10 mouse cellular contexts compared by ENCODE assay signal in genomic region chr17:93141125-93141524, GRCm38 (mm10). TPM values are rescaled to one million over a fixed set of nuclear protein-coding genes. Genes with fewer than 3 reads are reported as not detected.
DNase-seq lines count a peak whose midpoint lies in the region; ATAC-seq and TF ChIP-seq lines count a peak whose summit lies in the region.
"Had no signal": no experiment of that assay in that cellular context is flagged by ENCODE, and none has a peak within 500 bp of the region (broad histone marks: within the 10 kb centered on the region; RNA-seq: fewer than 3 reads in every experiment).

No protein-coding gene starts in this region.

- 20% methylated on average over 3 of the region's 3 CpGs for WGBS in heart, adult 2 months
- WGBS in embryonic facial prominence, embryonic 11.5 days = 29% methylated on average over 3 of the region's 3 CpGs
- 18% methylated on average over 3 of the region's 3 CpGs for WGBS in midbrain, embryonic 14.5 days
- 27% methylated on average over 3 of the region's 3 CpGs for WGBS in liver, embryonic 11.5 days

- H3K4me2 ChIP-seq in embryonic facial prominence, embryonic 11.5 days (ENCODE audit: low read depth, low read length) = no peak overlapping the region
- no peak overlapping the region for H3K4me2 ChIP-seq in midbrain, embryonic 14.5 days (ENCODE audit: low read length)
- H3K4me2 ChIP-seq in liver, embryonic 11.5 days = no peak overlapping the region
- H3K4me2 ChIP-seq: neural tube, embryonic 13.5 days had no signal

- no peaks in the 10 kb centered on the region for H3K36me3 ChIP-seq in heart, adult 2 months (ENCODE audit: control insufficient read depth, insufficient read depth, low read length)
- no peaks in the 10 kb centered on the region for H3K36me3 ChIP-seq in embryonic facial prominence, embryonic 11.5 days (replicated peaks; ENCODE audit: control insufficient read depth, insufficient read depth, low read depth, low read length)
- no peaks in the 10 kb centered on the region for H3K36me3 ChIP-seq in midbrain, embryonic 14.5 days (ENCODE audit: control insufficient read depth, insufficient read depth, low read length)
- no peaks in the 10 kb centered on the region for H3K36me3 ChIP-seq in liver, embryonic 11.5 days (ENCODE audit: control insufficient read depth, insufficient read depth, low read length)
- H3K36me3 ChIP-seq: neural tube, embryonic 13.5 days had no signal

- no peaks in the 10 kb centered on the region for H3K27me3 ChIP-seq in heart, adult 2 months (ENCODE audit: control insufficient read depth, insufficient read depth, low read length)
- H3K27me3 ChIP-seq in embryonic facial prominence, embryonic 11.5 days (ENCODE audit: control insufficient read depth, insufficient read depth, low read length) = no peaks in the 10 kb centered on the region
- H3K27me3 ChIP-seq in midbrain, embryonic 14.5 days (ENCODE audit: control insufficient read depth, insufficient read depth, low read length) = no peaks in the 10 kb centered on the region
- H3K27me3 ChIP-seq in liver, embryonic 11.5 days (replicated peaks; ENCODE audit: control insufficient read depth, insufficient read depth, low read length) = no peaks in the 10 kb centered on the region
- H3K27me3 ChIP-seq: neural tube, embryonic 13.5 days had no signal

- no peak for TF ChIP-seq POLR2A in heart, adult 2 months (IDR thresholded peaks at IDR 0.05; ENCODE audit: insufficient read depth, low read depth, low read length)

- H3K4me1 ChIP-seq in heart, adult 2 months (ENCODE audit: control insufficient read depth, insufficient read depth, low read length) = no peaks in the 10 kb centered on the region
- H3K4me1 ChIP-seq in embryonic facial prominence, embryonic 11.5 days (ENCODE audit: control insufficient read depth, insufficient read depth, low read length) = no peaks in the 10 kb centered on the region
- no peaks in the 10 kb centered on the region for H3K4me1 ChIP-seq in midbrain, embryonic 14.5 days (ENCODE audit: control insufficient read depth, insufficient read depth, low read length)
- H3K4me1 ChIP-seq in liver, embryonic 11.5 days (replicated peaks; ENCODE audit: control insufficient read depth, insufficient read depth, low read length) = no peaks in the 10 kb centered on the region
- H3K4me1 ChIP-seq: neural tube, embryonic 13.5 days had no signal

- ATAC-seq in embryonic facial prominence, embryonic 11.5 days (replicated peaks; ENCODE audit: insufficient number of reproducible peaks, low FRiP score, low TSS enrichment, low read depth) = no peak
- ATAC-seq in midbrain, embryonic 14.5 days (ENCODE audit: low FRiP score, low TSS enrichment) = peak; percentile 66; the same call in 1 of the 2 replicates
- ATAC-seq in liver, embryonic 11.5 days (replicated peaks; ENCODE audit: low FRiP score) = no peak

- intact Hi-C loops in heart, adult 2 months (cut with DNase I) = no loop called here

- H3K79me2 ChIP-seq in heart, adult 2 months (replicated peaks; ENCODE audit: control insufficient read depth, insufficient read depth, low read length) = no peaks in the 10 kb centered on the region

- no peak overlapping the region for H3K27ac ChIP-seq in heart, adult 2 months
- H3K27ac ChIP-seq in embryonic facial prominence, embryonic 11.5 days (replicated peaks; ENCODE audit: low read depth, low read length) = no peak overlapping the region
- H3K27ac ChIP-seq in midbrain, embryonic 14.5 days (replicated peaks; ENCODE audit: low read depth, low read length) = no peak overlapping the region
- no peak overlapping the region for H3K27ac ChIP-seq in liver, embryonic 11.5 days (ENCODE audit: low read depth, low read length)
- H3K27ac ChIP-seq: neural tube, embryonic 13.5 days had no signal

- no peaks in the 10 kb centered on the region for H3K9me3 ChIP-seq in embryonic facial prominence, embryonic 11.5 days (replicated peaks; ENCODE audit: control insufficient read depth, low read length)
- H3K9me3 ChIP-seq in midbrain, embryonic 14.5 days (ENCODE audit: control insufficient read depth, low read length) = no peaks in the 10 kb centered on the region
- H3K9me3 ChIP-seq in liver, embryonic 11.5 days (ENCODE audit: control insufficient read depth, low read length) = no peaks in the 10 kb centered on the region
- H3K9me3 ChIP-seq: neural tube, embryonic 13.5 days had no signal

- no peak for TF ChIP-seq EP300 in heart, adult 2 months (IDR thresholded peaks at IDR 0.05; ENCODE audit: insufficient read depth, low read depth, low read length)

- TF ChIP-seq CTCF in heart, adult 2 months (IDR thresholded peaks at IDR 0.05) = peak; percentile 27; the same call in 1 of the 2 replicates

- H3K4me3 ChIP-seq in heart, adult 2 months = no peak overlapping the region
- no peak overlapping the region for H3K4me3 ChIP-seq in embryonic facial prominence, embryonic 11.5 days (ENCODE audit: low read depth, low read length)
- H3K4me3 ChIP-seq in midbrain, embryonic 14.5 days (replicated peaks; ENCODE audit: low read depth, low read length) = no peak overlapping the region
- no peak overlapping the region for H3K4me3 ChIP-seq in liver, embryonic 11.5 days (ENCODE audit: low read depth, low read length)
- H3K4me3 ChIP-seq: neural tube, embryonic 13.5 days had no signal

- H3K9ac ChIP-seq in heart, adult 2 months (ENCODE audit: low read depth, low read length) = no peak overlapping the region
- no peak overlapping the region for H3K9ac ChIP-seq in embryonic facial prominence, embryonic 11.5 days (replicated peaks; ENCODE audit: low read length)
- no peak overlapping the region for H3K9ac ChIP-seq in midbrain, embryonic 14.5 days (replicated peaks; ENCODE audit: low read length)
- no peak overlapping the region for H3K9ac ChIP-seq in liver, embryonic 11.5 days (ENCODE audit: low read depth, low read length)
- H3K9ac ChIP-seq: neural tube, embryonic 13.5 days had no signal

- DNase-seq in heart, adult 2 months = no peak
- DNase-seq in heart, adult 8-10 months (ENCODE audit: low spot score) = no peak
- peak; percentile 65 to 87 for DNase-seq in adrenal gland, adult (ENCODE audit: inconsistent age in 2 of 2, low spot score in 1 of 2)
- peak; percentile 69 for DNase-seq in embryonic facial prominence, embryonic 11.5 days (ENCODE audit: low spot score)
- DNase-seq in layer of hippocampus, adult 11-12 months (ENCODE audit: low spot score) = peak; percentile 74
- peak; percentile 86 for DNase-seq in midbrain, embryonic 14.5 days
- no peak for DNase-seq in thymus, postnatal 0 days (ENCODE audit: low spot score)
- DNase-seq in liver, embryonic 11.5 days (ENCODE audit: low spot score) = no peak

RNA-seq across cellular contexts. Expression of gene Adcyap1, which starts 57.7 kb away (rescaled TPM):
- not detected for total RNA-seq in heart, adult 2 months (2021)
- not detected in 2 replicates for polyA plus RNA-seq in heart, adult 2 months (2012; rRNA removed)
- total RNA-seq in heart, adult 8-10 months (2022) = not detected
- 3.1 and 3.9 TPM in 2 replicates for polyA plus RNA-seq in embryonic facial prominence, embryonic 11.5 days (2014; fragmentation: Nextera tagmentation; extraction: Ambion mirVana)
- polyA plus RNA-seq in midbrain, embryonic 14.5 days (2014; fragmentation: Nextera tagmentation; extraction: Ambion mirVana) = 21.8 and 23.9 TPM in 2 replicates
- polyA plus RNA-seq in thymus, postnatal 0 days (2015; fragmentation: Nextera tagmentation; extraction: Ambion mirVana) = 0.26 and 0.33 TPM in 2 replicates
- 0.05 and 0.11 TPM in 2 replicates for polyA plus RNA-seq in liver, embryonic 11.5 days (2014; fragmentation: Nextera tagmentation; extraction: Ambion mirVana)
- polyA plus RNA-seq: heart, embryonic 16.5 days had no signal

Comparison
In these comparisons a context has a peak if more than half of its experiments do, and no peak if none do; other contexts are left out.
1. DNase-seq: peak in adrenal gland, adult (2 of 2), embryonic facial prominence, embryonic 11.5 days (single experiment), layer of hippocampus, adult 11-12 months (single experiment) and midbrain, embryonic 14.5 days (single experiment); none in heart, adult 2 months (0 of 2), heart, adult 8-10 months (single experiment), thymus, postnatal 0 days (single experiment) and liver, embryonic 11.5 days (single experiment).